ENCODE assay signal across 12 mouse cellular contexts in the genomic region with DNA sequence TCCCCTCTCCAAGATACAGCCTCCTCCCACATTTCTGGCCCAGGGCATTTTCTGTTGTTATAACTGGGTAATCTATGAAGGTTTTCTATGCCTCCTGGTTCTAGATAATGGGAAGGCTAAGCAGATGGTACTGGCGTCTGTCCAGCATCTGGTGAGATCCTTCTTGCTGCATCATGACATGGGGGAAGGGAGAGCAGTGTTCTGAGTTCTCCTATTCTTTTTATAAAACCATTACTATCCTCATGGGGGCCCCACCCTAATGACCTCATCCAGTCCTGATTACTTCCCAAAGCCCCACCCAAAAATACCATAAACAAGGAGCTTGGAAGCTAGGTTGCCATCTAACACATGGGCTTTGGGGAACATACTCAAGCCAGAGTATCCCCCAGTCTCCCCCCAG. TPM values are rescaled to one million over a fixed set of nuclear protein-coding genes. Genes with fewer than 3 reads are reported as not detected.
DNase-seq lines count a peak whose midpoint lies in the region; ATAC-seq and TF ChIP-seq lines count a peak whose summit lies in the region.
"Had no signal": no experiment of that assay in that cellular context is flagged by ENCODE, and none has a peak within 500 bp of the region (broad histone marks: within the 10 kb centered on the region; RNA-seq: fewer than 3 reads in every experiment).

No protein-coding gene starts in this region.

- no peak overlapping the region for H3K4me3 ChIP-seq in forebrain, embryonic 14.5 days (ENCODE audit: low read depth, low read length)
- H3K4me3 ChIP-seq in forebrain, embryonic 15.5 days = no peak overlapping the region
- H3K4me3 ChIP-seq in stomach, postnatal 0 days (ENCODE audit: low read depth, low read length) = no peak overlapping the region
- no peak overlapping the region for H3K4me3 ChIP-seq in midbrain, embryonic 15.5 days
- H3K4me3 ChIP-seq: embryonic facial prominence, embryonic 10.5 days had no signal

- H3K4me2 ChIP-seq in forebrain, embryonic 14.5 days (ENCODE audit: low read length) = no peak overlapping the region
- H3K4me2 ChIP-seq in forebrain, embryonic 15.5 days (replicated peaks) = no peak overlapping the region
- no peak overlapping the region for H3K4me2 ChIP-seq in stomach, postnatal 0 days (replicated peaks; ENCODE audit: low read depth)
- H3K4me2 ChIP-seq in midbrain, embryonic 15.5 days = no peak overlapping the region
- H3K4me2 ChIP-seq: lung, embryonic 14.5 days had no signal

- H3K9me3 ChIP-seq in forebrain, embryonic 14.5 days (replicated peaks; ENCODE audit: control insufficient read depth, low read length) = no peaks in the 10 kb centered on the region
- no peaks in the 10 kb centered on the region for H3K9me3 ChIP-seq in forebrain, embryonic 15.5 days
- no peaks in the 10 kb centered on the region for H3K9me3 ChIP-seq in stomach, postnatal 0 days (ENCODE audit: control insufficient read depth, low read length)
- H3K9me3 ChIP-seq in midbrain, embryonic 15.5 days = no peaks in the 10 kb centered on the region
- H3K9me3 ChIP-seq: embryonic facial prominence, embryonic 10.5 days had no signal

- no peaks in the 10 kb centered on the region for H3K36me3 ChIP-seq in forebrain, embryonic 14.5 days (ENCODE audit: control insufficient read depth, insufficient read depth, low read length)
- no peaks in the 10 kb centered on the region for H3K36me3 ChIP-seq in forebrain, embryonic 15.5 days
- no peaks in the 10 kb centered on the region; the same call in 1 of the 2 replicates for H3K36me3 ChIP-seq in stomach, postnatal 0 days (ENCODE audit: control insufficient read depth, insufficient read depth, low read length)
- no peaks in the 10 kb centered on the region for H3K36me3 ChIP-seq in midbrain, embryonic 15.5 days (replicated peaks)
- H3K36me3 ChIP-seq: embryonic facial prominence, embryonic 10.5 days had no signal

- DNase-seq in forebrain, embryonic 14.5 days (ENCODE audit: low spot score) = peak; percentile 63
- DNase-seq in right cerebral cortex, adult 18-20 months = peak; percentile 69
- DNase-seq in right cerebral cortex, postnatal 4 days = no peak
- peak; percentile 67 to 87 for DNase-seq in layer of hippocampus, adult 18-20 months (ENCODE audit: low spot score in 2 of 2)
- DNase-seq in stomach, postnatal 0 days (ENCODE audit: low spot score) = no peak
- DNase-seq in kidney, adult 8-10 months = no peak
- DNase-seq: kidney, postnatal 14 days; lung, embryonic 14.5 days; thymus, adult 18-20 months had no signal

- H3K27me3 ChIP-seq in forebrain, embryonic 14.5 days (replicated peaks; ENCODE audit: control insufficient read depth, insufficient read depth, low read length) = no peaks in the 10 kb centered on the region
- no peaks in the 10 kb centered on the region for H3K27me3 ChIP-seq in forebrain, embryonic 15.5 days
- no peaks in the 10 kb centered on the region for H3K27me3 ChIP-seq in stomach, postnatal 0 days (ENCODE audit: control insufficient read depth, insufficient read depth, low read length)
- H3K27me3 ChIP-seq in midbrain, embryonic 15.5 days (replicated peaks) = no peaks in the 10 kb centered on the region

- no peak for TF ChIP-seq EP300 in stomach, postnatal 0 days (optimal IDR thresholded peaks at IDR 0.05)

- no peak overlapping the region for H3K27ac ChIP-seq in forebrain, embryonic 14.5 days (ENCODE audit: low read depth, low read length)
- no peak overlapping the region for H3K27ac ChIP-seq in forebrain, embryonic 15.5 days (replicated peaks)
- H3K27ac ChIP-seq in stomach, postnatal 0 days (replicated peaks) = no peak overlapping the region
- H3K27ac ChIP-seq in midbrain, embryonic 15.5 days = no peak overlapping the region
- H3K27ac ChIP-seq: embryonic facial prominence, embryonic 10.5 days had no signal

- no peak overlapping the region for H3K9ac ChIP-seq in forebrain, embryonic 14.5 days (ENCODE audit: low read length)
- H3K9ac ChIP-seq in forebrain, embryonic 15.5 days (replicated peaks) = no peak overlapping the region
- no peak overlapping the region for H3K9ac ChIP-seq in stomach, postnatal 0 days (ENCODE audit: low read length)
- H3K9ac ChIP-seq in midbrain, embryonic 15.5 days = no peak overlapping the region
- H3K9ac ChIP-seq: lung, embryonic 14.5 days had no signal

- WGBS in forebrain, embryonic 14.5 days = 69% methylated on average over 1 of the region's 1 CpGs
- WGBS in forebrain, embryonic 15.5 days = 76% methylated on average over 1 of the region's 1 CpGs
- WGBS in stomach, postnatal 0 days = 66% methylated on average over 1 of the region's 1 CpGs
- 85% methylated on average over 1 of the region's 1 CpGs for WGBS in midbrain, embryonic 15.5 days

- no peaks in the 10 kb centered on the region for H3K4me1 ChIP-seq in forebrain, embryonic 14.5 days (ENCODE audit: control insufficient read depth, insufficient read depth, low read length)
- no peaks in the 10 kb centered on the region for H3K4me1 ChIP-seq in forebrain, embryonic 15.5 days
- no peaks in the 10 kb centered on the region for H3K4me1 ChIP-seq in stomach, postnatal 0 days (replicated peaks; ENCODE audit: control insufficient read depth, insufficient read depth)
- no peaks in the 10 kb centered on the region for H3K4me1 ChIP-seq in midbrain, embryonic 15.5 days
- H3K4me1 ChIP-seq: embryonic facial prominence, embryonic 10.5 days had no signal

- TF ChIP-seq CTCF in stomach, postnatal 0 days (IDR thresholded peaks at IDR 0.05; ENCODE audit: low read depth) = no peak

- ATAC-seq in forebrain, embryonic 14.5 days = no peak
- ATAC-seq in forebrain, embryonic 15.5 days (replicated peaks) = no peak
- peak; percentile 53; the same call in 1 of the 2 replicates for ATAC-seq in stomach, postnatal 0 days (ENCODE audit: low FRiP score, low TSS enrichment)
- ATAC-seq in midbrain, embryonic 15.5 days (replicated peaks) = no peak

RNA-seq across cellular contexts. Expression of a gene that starts 18.6 kb away (rescaled TPM):
- polyA plus RNA-seq in forebrain, embryonic 14.5 days (2014; fragmentation: Nextera tagmentation; extraction: Ambion mirVana) = 341 and 533 TPM in 2 replicates
- 324 and 361 TPM in 2 replicates for polyA plus RNA-seq in forebrain, embryonic 15.5 days (2015; fragmentation: Nextera tagmentation; extraction: Ambion mirVana)
- total RNA-seq in layer of hippocampus, adult 18-20 months (2021) = 100 to 1,000 TPM; 514 to 526 TPM
- 479 and 554 TPM in 2 replicates for polyA plus RNA-seq in stomach, postnatal 0 days (2015; fragmentation: Nextera tagmentation; extraction: Ambion mirVana)
- 250 and 292 TPM in 2 replicates for polyA plus RNA-seq in midbrain, embryonic 15.5 days (2015; fragmentation: Nextera tagmentation; extraction: Ambion mirVana)

Comparison
In these comparisons a context has a peak if more than half of its experiments do, and no peak if none do; other contexts are left out.
1. DNase-seq: peak in forebrain, embryonic 14.5 days (single experiment), right cerebral cortex, adult 18-20 months (single experiment) and layer of hippocampus, adult 18-20 months (2 of 2); none in right cerebral cortex, postnatal 4 days (single experiment), stomach, postnatal 0 days (single experiment) and kidney, adult 8-10 months (0 of 2).